Mouse (Mus musculus): ENCODE results near the gene Cerk.
"Not testable (repeated sequence)": the region's sequence is repeated elsewhere in the genome, so short reads cannot be mapped to it uniquely, and the experiment has no call there.

Gene Cerk

DNA sequence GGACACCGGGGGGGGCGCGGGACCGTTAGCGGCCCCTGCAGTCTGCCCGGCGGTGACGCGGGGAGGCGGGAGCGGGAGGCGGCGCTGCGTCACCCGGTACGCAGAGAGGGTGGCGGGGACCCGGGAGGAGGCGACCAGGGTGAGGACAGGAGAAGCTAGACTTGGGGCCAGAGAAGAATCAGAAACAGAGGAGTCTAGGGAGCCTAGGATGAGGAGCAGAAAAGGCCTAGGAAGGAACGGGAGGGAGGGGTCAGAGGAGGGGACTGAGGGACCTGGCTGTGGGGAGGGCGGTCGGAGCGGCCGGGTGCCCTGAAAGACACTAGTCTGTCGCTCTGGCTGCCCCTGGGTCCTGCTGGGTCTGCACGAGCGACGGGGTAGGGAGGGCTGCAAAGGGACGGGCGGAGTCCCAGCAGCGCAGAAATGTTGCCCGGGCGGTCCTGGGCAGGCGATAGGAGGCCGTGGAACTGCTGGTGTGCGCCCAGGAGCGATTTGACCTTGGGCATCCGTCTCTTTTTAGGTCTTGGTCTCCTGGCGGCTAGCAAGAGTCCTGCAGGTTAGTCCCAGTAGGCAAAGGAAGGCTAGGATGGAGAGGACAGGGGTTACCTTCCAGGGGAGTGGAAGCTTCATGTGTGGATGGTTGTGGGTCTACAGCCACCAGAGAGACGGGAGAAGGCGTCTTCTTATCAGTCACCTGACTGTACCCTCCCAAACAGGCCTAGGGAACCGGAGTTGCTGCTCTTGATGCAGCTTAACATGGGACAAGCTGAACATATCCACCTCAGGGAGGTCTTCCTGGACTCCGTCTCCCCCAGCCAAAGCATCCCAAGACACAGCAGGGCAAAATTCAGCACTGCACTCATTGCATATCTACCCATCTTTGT lies at the start of gene Cerk:
Cerk (minus strand) TSS at position 453 of the 881 bp plus-strand sequence.
- in situ Hi-C loops (cut with MboI): no loop called here

DNA sequence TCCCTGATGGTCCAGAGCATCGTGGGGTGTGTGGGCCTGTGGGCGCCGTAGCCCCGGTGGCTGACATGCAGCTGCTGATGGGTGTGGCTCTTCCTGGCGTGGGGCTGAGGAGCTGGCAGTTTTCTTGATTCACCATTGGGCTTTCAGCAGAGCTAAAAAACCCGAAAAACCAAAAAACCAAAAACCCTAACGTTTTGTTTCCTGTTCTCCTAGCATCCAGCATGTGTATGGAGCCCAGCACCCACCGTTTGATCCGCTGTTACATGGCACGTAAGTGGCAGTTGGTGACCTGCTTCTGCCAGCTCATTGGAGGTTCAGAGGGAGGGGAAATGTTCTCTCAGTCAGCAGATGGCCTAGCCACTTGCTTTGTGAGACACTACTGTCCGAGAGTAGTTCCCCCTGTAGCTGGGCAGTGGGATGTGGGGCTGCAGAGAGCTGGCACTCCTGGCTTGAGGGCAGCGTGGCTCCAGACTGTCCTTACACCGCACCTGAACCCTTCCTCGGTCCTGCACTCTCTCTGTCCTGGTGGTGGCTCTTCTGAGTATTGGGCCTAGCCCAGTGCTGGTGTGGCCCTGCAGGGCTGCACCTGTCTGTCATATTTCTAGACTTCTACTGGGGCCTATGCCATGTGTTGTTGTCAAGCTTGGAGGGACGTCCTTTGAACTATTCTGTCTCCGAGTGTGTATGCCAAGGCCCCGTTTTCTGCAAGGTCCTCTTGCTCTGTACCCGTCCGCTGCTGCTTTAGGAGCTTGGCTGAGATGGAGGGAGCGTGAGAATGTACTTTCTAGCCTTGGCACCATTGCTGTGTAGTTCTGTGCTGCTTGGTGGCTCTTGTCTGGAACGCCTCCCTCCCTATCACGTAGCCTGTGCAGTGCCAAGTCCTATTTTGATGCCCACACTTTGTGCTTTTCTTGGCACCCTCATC lies 48.8 kb upstream of the Cerk start:
- in situ Hi-C loops (cut with MboI): no loop called here

DNA sequence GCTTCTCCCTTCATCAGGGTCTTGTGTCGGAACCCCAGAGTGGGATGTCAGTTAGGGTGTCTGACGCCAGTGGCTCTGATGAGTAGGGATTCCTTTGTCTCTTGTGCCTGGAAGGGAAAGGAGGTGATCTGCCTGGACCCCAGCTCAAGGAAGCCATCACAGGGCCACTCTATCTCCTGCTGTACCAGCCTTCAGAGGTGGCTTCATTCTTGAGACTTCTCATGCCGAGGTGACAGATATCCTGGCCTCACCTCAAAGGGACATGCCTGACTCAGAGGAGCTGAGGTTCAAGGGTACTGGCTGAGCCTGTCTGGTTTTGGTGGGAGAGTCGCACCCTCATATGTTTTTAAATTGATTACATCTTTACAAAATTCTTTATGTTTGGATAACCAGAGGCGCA lies 48.1 kb upstream of the Cerk start:
- in situ Hi-C loops (cut with MboI): no loop called here

DNA sequence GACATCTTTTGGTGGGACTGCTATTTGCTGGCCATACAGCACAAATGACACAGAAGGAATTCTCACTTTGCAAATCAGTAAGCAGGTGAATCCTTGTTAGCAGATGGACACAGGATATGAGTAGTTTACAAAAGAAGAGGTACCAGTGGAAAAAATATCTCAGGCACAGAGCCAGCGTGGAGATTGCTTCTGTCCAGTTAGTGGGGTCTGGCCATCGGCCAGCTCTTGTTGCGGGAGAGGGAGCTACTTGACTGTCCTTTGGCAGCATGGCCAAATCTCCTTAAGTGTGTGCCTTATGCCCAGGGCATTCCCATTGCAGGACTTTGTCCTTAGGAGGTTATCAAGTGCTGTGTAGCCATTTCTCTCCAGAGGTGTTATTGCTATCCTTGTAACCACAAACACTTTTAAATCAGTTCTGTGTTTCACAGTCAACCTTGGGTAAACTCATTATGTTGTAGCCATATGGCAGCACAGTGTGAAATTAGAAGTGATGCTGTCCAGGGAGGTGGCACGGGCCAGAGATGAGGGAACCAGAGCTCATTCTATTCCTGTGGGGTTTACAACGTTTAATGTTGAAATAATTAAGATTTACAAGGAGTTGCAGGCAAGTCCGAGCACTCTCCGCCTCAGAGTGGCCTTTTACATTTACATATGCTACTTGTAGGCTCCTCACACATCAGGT lies 46.0 kb upstream of the Cerk start:
- in situ Hi-C loops (cut with MboI): no loop called here

DNA sequence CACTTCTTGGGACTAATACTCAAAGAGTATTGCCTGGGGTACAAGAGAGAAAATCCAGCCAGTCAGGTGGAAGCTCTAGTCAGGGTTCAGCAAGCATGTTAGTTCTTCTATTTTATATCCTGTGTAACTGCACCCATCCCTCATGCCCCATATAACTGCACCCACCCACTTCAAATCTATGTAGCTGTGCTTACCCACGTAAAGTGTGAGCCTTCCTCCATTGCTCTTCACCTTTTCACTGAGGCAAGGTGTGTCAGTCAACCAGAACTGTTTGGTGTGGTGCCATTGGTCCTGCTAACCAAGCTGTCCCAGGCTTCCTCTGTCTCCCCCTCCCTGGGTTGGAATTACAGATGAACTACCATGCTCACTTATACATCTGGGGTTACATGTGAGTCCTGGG lies 45.2 kb upstream of the Cerk start:
- in situ Hi-C loops (cut with MboI): no loop called here

DNA sequence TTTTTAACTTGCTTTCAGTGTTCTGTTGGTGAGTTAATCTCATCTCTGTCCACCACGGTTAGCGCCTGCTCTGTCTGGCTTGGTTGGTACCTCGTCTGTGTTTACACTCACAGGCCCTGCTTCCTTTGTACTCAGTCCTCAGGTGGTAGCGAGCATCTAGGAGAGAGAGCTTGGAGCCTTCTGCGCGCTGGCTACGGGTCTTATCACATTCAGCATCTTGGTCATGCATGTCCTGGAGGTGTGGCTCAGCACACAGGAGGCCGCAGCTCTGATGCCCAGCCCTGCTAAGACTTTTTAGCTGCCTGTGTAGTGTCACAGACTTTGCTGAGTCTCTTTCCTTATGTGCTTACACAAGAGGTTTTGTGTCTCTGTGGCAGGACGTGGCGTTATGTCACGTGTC lies 43.7 kb upstream of the Cerk start:
- in situ Hi-C loops (cut with MboI): no loop called here

DNA sequence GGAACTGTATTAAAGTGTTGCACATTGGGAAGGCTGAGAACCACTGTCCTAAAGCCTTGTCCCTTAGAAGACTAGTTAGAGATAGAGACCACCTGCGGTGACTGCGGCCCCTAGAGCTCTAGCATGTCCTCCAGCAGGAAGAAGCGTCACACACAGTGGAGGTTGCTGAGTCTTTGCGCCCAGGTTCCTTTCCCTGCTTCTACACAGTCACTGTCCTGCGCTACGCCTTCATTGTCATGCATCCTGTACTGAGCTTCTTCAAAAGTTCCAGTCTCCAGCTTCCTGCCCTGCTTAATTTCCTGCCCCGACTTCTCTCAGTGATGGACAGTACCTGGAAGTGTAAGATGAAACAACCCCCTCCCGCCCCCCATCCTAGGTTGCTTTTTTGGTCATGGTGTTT lies 43.1 kb upstream of the Cerk start:
- in situ Hi-C loops (cut with MboI): no loop called here

DNA sequence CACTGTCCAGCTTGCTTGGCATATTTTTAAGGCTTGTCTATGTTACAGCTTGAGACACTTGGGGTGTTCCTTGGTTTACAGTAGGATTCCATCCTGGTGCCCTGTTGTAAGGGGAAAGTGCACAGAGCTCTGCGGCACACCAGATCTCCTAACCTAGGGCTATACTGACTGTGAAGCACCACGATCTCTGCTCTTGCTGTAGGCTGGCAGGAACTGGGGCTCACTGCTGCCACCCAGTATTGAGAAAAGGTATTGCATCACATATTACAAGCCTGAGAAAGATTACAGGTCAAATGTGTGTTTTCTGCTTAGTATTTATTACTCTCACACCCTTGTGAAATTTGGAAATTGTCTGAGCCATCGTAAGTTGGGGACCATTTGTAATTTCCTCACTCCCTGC lies 42.2 kb upstream of the Cerk start:
- in situ Hi-C loops (cut with MboI): no loop called here

DNA sequence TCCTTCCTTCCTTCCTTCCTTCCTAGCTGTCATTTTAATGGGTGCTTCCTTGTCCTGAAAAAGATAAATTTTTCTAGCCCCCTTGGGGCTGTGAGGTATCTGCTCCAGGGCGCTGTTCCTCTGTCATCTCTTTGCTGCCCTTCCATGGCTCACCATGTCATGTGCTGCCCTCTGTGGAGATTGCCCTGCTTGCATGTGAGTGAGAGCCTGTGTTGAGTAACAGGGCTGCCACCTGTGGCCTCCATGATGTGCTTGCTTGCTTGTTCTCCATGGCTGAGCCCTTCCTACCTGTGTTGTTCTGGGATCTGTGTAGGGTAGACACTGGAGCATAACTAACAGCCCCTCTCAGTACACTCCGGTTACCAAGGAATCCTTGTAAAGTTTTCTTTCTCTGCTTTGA lies 41.0 kb upstream of the Cerk start:
- in situ Hi-C loops (cut with MboI): no loop called here

DNA sequence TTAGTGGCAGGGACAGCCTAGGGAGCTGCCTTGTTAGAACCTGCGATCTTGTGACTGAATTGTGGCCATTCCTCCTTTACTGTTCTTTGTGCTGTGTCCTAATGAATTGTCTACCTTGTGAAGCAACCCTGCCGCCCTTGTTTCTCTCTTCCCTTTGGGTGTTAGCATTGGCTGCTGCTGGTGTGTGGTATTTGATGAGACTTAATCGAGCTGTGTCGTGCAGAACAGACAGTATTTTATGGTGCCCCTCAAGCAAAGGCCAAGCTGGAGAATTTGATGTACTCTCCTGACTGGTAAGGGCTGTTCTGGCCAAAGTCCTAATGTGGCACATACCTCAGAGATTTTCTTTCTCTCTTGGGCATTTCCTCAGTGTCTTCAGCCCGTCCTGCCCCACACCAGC lies 40.3 kb upstream of the Cerk start:
- in situ Hi-C loops (cut with MboI): no loop called here

DNA sequence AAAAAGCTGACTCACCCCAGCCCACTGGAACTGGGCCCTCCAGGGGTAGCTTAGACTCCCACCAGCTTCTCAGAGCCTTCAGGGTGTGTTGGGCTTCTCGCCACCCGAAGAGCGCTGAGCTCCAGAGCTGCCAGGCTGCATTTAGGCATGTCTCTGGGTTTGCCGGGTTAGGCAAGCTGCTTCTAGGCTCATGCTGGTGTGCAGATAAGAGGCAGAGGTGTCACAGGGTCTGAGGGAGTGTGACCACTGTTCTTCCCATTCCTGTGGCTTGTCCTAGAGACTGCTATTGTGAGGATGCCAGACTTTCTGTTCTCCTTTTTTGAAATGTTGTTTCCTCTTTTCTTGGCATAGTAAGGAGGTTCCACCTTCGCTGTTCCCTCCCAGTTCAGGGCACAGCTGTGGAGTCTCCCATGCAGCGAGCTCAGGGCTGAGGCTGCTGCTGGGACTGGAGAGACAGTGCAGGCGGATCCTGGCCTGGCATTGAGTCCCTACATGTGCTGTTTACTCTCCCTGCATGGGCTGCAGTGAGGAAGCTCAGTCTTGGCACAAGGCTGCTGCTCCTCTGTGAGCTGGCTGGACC lies 39.1 kb upstream of the Cerk start:
- in situ Hi-C loops (cut with MboI): no loop called here

DNA sequence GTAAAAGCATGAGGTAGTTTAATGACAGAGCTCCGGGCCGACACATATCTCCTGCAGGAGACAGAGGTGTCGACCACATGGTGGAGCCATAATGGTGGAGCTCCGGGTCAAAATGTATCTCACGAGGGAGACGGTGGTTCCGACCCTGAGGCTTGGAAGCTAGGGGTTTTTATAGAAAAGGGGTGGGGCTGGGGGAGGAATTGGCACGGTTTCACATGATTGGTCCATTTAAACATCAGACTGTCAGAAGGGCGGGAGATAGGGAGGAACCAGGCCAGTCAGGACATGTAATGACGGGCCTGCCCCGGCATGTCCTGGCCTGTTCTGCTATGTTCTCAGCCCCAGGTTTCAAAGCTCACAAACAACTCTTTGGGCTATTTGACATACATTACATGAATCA lies 36.0 kb upstream of the Cerk start:
- in situ Hi-C loops (cut with MboI): not testable (repeated sequence)

DNA sequence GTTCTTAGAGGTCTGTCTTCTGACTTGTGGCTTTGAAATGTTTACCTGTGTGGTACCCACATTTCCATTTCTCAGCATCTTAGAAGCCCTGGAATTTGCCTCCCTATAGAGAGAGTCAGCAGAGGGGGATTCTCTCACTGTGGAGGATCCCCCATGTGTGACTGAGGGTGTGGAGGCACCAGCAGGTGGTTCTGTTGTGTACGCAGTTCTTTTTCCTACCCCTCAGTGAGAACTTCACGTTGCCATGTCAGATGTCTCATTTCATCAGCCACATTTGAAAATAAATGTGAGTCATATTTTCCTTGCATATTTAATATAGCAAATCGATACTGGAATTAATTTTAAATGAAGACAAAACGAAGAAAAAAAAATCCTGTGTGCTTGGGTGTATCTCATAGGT lies 35.4 kb upstream of the Cerk start:
- in situ Hi-C loops (cut with MboI): no loop called here

DNA sequence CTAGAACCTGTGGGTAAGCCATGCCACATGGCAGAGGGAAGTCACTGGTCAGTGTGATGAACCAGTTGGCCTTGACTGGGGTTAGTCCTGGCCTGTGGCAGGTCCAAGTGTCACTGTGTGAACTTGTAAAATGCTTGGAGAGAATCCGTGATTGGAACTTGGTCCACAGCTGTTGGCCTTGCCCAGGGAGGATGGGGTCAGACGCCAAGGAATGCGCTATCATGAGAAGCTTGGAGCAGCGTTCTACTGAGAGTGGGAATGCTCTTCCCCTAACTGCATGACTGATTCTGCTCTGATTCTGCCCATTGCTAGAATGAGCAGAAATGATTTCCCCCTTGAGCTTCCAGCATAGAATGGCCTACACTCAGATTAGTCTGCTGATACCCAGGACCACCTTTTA lies 34.8 kb upstream of the Cerk start:
- in situ Hi-C loops (cut with MboI): no loop called here

DNA sequence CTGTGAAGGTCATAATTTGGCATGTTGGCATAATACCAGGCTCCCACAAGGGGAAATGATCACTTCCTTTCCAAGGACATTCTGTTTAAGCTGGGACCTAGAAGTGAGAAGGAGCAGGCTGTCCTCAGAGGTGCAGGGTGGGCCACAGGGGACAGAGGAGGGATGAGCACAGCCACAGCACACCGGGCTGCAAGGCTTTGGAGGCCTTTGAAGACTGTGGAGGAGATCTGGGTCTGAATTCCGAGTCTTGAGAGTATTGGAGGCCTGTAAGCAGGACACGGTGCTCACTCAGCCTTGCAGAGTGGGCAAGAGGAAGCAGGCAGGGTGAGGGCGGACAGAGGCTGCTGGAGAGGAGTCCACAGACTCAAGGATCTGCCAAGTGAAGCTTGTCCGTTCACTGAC lies 34.3 kb upstream of the Cerk start:
- in situ Hi-C loops (cut with MboI): no loop called here

DNA sequence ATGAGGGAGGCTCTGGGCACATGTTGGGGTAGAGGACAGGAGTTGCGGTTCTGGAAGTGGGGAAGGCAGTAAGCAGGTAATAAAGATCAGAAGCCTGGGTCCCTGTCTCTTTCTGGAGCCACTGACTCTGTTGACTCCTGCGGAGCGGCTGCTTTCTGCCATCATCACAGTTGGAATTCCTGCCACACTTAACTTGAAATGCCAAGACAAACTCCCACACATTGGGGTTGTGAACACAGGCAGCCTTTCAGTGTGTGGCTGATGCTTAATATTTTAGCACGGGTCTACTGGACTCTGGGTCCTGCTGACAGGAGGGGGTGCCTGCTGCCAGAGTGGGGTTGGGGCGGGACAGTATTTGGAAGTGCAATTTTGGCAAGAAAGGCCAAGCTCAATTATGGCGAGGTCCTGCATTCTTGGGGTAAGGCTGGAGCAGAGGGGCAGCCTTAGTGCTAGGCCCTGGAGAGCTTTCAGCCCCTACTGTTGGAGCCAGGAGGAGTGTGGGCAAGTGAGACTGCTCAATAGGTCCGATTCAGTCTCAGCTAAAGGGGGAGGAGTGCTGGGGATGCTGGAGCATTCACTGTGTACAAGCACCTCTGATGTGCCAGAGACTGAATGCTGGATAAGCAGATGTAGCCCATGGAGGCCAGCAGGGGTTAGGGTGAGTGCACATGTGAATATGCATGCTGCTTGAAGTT lies 33.7 kb upstream of the Cerk start:
- in situ Hi-C loops (cut with MboI): no loop called here

DNA sequence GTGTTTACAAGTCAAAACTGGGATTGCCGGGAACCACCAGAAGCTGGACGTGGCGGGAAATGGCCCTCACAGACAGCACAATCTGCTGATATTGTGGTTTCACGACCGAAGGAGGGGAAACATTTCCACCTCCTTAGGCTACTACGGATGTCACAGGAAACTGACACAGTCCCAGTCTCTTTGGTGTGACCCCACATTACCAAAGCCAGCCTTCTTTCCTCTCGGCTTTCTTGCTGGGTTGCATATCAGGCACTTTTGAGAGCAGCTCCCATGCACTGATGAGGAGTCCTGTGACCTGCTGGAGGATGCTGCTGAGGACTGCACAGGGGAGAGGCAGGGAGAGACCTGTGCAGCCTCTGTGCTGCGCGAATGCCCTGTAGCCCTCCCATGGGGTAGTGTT lies 30.7 kb upstream of the Cerk start:
- in situ Hi-C loops (cut with MboI): not testable (repeated sequence)

DNA sequence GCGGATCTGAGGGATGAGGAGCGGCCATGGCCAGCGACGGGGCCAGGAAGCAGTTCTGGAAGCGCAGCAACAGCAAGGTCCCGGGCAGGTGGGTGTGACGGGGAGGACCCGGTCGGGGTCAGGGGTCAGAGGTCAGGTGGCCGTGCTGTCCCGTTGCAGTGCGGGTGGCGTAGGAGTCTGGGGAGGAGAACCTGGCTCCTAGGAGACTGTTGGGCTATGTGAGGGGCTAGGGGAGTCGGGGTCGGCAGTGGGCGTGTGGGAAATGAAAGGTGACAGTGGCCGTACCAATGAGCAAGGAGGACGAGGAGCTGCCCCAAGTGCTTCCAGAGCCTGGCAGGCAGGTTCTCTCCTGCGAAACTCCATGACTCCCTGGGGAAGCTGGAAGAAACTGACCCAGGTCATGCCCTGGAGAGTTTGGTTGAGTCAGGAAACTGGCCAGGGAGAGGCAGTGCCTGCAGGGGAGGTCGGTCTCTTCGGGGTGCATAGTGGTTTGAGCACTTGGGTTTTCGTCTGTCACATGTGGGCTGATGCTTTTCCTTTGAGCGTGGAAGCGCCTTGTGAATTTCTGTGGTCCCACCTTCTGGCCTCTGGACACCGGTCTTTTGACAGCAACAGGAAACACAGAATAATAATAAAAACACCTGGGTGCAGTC lies 28.7 kb upstream of the Cerk start:
- in situ Hi-C loops (cut with MboI): no loop called here

DNA sequence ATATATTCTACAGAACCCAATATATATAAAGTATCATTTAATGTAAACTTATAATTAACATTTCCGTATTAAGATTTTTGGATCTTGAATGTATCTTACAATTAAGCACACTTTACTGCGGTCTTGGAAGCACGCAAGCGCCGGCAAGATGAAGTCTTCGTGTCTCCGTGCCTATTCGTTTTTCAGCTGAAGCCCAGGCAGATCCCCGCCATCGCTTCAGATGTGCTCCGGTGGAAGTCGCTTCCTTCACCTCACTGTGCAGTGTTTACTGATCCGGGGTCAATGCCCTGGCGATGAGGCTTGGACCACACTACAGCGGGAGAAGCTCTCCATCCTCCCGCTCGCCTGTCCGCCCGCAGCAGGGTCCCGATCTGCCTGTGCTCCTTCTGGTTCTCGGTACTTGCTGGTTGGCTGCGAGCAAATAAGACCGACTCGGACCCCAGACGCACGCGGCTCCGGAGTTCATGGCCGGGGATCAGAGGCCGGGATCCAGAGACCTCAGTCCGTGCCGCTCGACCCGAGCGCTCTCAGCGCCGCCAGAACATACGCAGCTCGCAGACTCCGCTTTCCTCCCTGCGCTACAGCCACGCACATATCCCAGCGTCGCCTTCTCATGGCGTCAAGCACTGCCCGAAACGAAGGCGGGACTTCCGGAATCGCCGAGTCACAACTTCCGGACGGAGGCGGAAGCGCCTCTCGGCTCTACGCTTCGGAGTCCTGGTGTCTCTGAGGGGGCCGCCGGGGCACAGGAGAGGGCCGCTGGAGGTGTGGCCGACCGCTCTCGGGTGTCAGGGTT lies 28.0 kb upstream of the Cerk start, which contains the start of gene Tbc1d22a:
Tbc1d22a (plus strand) TSS at position 707 of the 796 bp plus-strand sequence.
- in situ Hi-C loops (cut with MboI): no loop called here

DNA sequence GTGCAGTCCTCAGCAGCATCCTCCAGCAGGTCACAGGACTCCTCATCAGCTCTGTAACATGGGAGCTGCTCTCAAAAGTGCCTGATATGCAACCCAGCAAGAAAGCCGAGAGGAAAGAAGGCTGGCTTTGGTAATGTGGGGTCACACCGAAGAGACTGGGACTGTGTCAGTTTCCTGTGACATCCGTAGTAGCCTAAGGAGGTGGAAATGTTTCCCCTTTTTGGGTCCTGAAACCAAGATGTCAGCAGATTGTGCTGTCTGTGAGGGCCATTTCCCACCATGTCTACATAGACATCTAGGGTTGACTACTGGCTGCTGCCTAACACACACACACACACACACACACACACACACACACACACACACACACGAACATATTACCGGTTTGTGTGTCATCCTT lies 26.3 kb upstream of the Cerk start:
- in situ Hi-C loops (cut with MboI): not testable (repeated sequence)

All from mature B cell (primary cell).